Comparison of ENCODE assay signal across 24 mouse cellular contexts in the genomic region with DNA sequence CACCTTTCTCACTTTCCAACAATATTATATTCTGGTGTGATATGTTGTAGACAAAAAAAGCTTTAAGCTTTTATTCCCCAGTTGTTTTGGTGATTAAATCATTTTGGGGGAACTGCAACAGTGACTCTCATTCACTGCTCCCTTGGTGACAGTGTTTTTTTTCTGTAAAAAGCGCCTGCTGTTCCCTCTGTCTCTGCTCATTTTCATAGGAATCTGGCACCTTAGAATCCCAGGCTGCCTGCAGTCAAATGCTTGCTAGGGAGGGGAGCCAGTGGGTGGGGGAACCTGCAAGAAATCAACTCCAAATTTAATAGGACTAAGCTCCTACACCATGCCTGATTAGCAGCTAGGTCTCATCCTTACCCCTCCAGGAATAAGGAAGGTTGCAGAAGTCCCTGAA. TPM values are rescaled to one million over a fixed set of nuclear protein-coding genes. Genes with fewer than 3 reads are reported as not detected.
DNase-seq lines count a peak whose midpoint lies in the region; ATAC-seq and TF ChIP-seq lines count a peak whose summit lies in the region.
"Had no signal": no experiment of that assay in that cellular context is flagged by ENCODE, and none has a peak within 500 bp of the region (broad histone marks: within the 10 kb centered on the region; RNA-seq: fewer than 3 reads in every experiment).

No protein-coding gene starts in this region.

- no peaks in the 10 kb centered on the region for H3K4me1 ChIP-seq in forebrain, embryonic 14.5 days (ENCODE audit: control insufficient read depth, insufficient read depth, low read length)
- no peaks in the 10 kb centered on the region for H3K4me1 ChIP-seq in forebrain, embryonic 12.5 days
- H3K4me1 ChIP-seq: heart, embryonic 12.5 days; hindbrain, embryonic 15.5 days; limb, embryonic 15.5 days; neural tube, embryonic 13.5 days had no signal

- ATAC-seq in forebrain, embryonic 14.5 days = peak; percentile 54; the same call in 1 of the 2 replicates
- no peak for ATAC-seq in forebrain, embryonic 12.5 days (ENCODE audit: low FRiP score)
- ATAC-seq: intestine, embryonic 16.5 days had no signal

- peak; percentile 41 for DNase-seq in forebrain, embryonic 14.5 days (ENCODE audit: low spot score)
- DNase-seq in left cerebral cortex, adult 2 months (ENCODE audit: extremely low spot score in 1 of 2, low spot score in 2 of 2) = peak in 1 of 2 experiments; percentile 20
- DNase-seq in left cerebral cortex, postnatal 4 days = no peak
- peak; percentile 7 to 25 for DNase-seq in layer of hippocampus, postnatal 10 days (ENCODE audit: low spot score in 2 of 2)
- DNase-seq in right cerebral cortex, postnatal 36 days (ENCODE audit: low spot score in 2 of 2) = peak; percentile 21 to 38
- DNase-seq in thymus, postnatal 25 days = no peak
- DNase-seq in spleen, adult 18-20 months = no peak
- DNase-seq: adrenal gland, adult 2 months; cerebellum, adult 11 months; cerebellum, postnatal 25 days; thymus, postnatal 4 days had no signal

- H3K9me3 ChIP-seq in forebrain, embryonic 14.5 days (replicated peaks; ENCODE audit: control insufficient read depth, low read length) = no peaks in the 10 kb centered on the region
- H3K9me3 ChIP-seq in forebrain, embryonic 12.5 days = no peaks in the 10 kb centered on the region
- H3K9me3 ChIP-seq: heart, embryonic 12.5 days; hindbrain, embryonic 15.5 days; limb, embryonic 15.5 days; neural tube, embryonic 13.5 days had no signal

- H3K36me3 ChIP-seq in forebrain, embryonic 14.5 days (ENCODE audit: control insufficient read depth, insufficient read depth, low read length) = no peaks in the 10 kb centered on the region
- no peaks in the 10 kb centered on the region for H3K36me3 ChIP-seq in forebrain, embryonic 12.5 days (replicated peaks)
- H3K36me3 ChIP-seq: heart, embryonic 12.5 days; hindbrain, embryonic 15.5 days; limb, embryonic 15.5 days; neural tube, embryonic 13.5 days had no signal

- no peak overlapping the region for H3K4me3 ChIP-seq in forebrain, embryonic 14.5 days (ENCODE audit: low read depth, low read length)
- H3K4me3 ChIP-seq in forebrain, embryonic 12.5 days (replicated peaks) = no peak overlapping the region
- no peak overlapping the region for H3K4me3 ChIP-seq in left cerebral cortex, adult 2 months
- H3K4me3 ChIP-seq: heart, embryonic 12.5 days; hindbrain, embryonic 15.5 days; limb, embryonic 15.5 days; neural tube, embryonic 13.5 days had no signal

- H3K9ac ChIP-seq in forebrain, embryonic 14.5 days (ENCODE audit: low read length) = no peak overlapping the region
- H3K9ac ChIP-seq in forebrain, embryonic 12.5 days = no peak overlapping the region
- H3K9ac ChIP-seq: heart, embryonic 12.5 days; hindbrain, embryonic 15.5 days; limb, embryonic 15.5 days; neural tube, embryonic 13.5 days had no signal

- intact Hi-C loops in left cerebral cortex, adult 2 months (cut with DNase I) = loop anchor here (2.0 to 10.0 kb wide), 2 partner anchors 168 to 268 kb away; partner anchors contain the start of gene Phka2
- intact Hi-C loops in left cerebral cortex, postnatal 4 days (cut with DNase I) = no loop called here

- H3K27me3 ChIP-seq in forebrain, embryonic 14.5 days (replicated peaks; ENCODE audit: control insufficient read depth, insufficient read depth, low read length) = no peaks in the 10 kb centered on the region
- peaks cover 33% of the 10 kb centered on the region for H3K27me3 ChIP-seq in forebrain, embryonic 12.5 days
- H3K27me3 ChIP-seq: heart, embryonic 12.5 days had no signal

- no peak overlapping the region for H3K4me2 ChIP-seq in forebrain, embryonic 14.5 days (ENCODE audit: low read length)
- no peak overlapping the region for H3K4me2 ChIP-seq in forebrain, embryonic 12.5 days
- H3K4me2 ChIP-seq: heart, embryonic 12.5 days; hindbrain, embryonic 15.5 days; limb, embryonic 15.5 days; neural tube, embryonic 13.5 days had no signal

- WGBS in forebrain, embryonic 14.5 days = 38% methylated on average over 1 of the region's 1 CpGs
- 40% methylated on average over 1 of the region's 1 CpGs for WGBS in forebrain, embryonic 12.5 days

- TF ChIP-seq CTCF in left cerebral cortex, adult 2 months (IDR thresholded peaks at IDR 0.05) = no peak

- H3K27ac ChIP-seq in forebrain, embryonic 14.5 days (ENCODE audit: low read depth, low read length) = no peak overlapping the region; the same call in 1 of the 2 replicates
- no peak overlapping the region for H3K27ac ChIP-seq in forebrain, embryonic 12.5 days
- peak overlapping the region; percentile 61; the same call in 1 of the 2 replicates for H3K27ac ChIP-seq in left cerebral cortex, adult 2 months
- H3K27ac ChIP-seq: hindbrain, embryonic 15.5 days; limb, embryonic 15.5 days; neural tube, embryonic 13.5 days had no signal

RNA-seq across cellular contexts. Expression of gene Rs1, which starts 5.2 kb away (rescaled TPM):
- 0.06 TPM in 1 of 2 replicates, not detected in the other for polyA plus RNA-seq in forebrain, embryonic 14.5 days (2014; fragmentation: Nextera tagmentation; extraction: Ambion mirVana)
- polyA plus RNA-seq in forebrain, embryonic 12.5 days (2016; fragmentation: Nextera tagmentation; extraction: Ambion mirVana) = 0.09 and 0.10 TPM in 2 replicates
- under 1 TPM in 1 of 2 experiments, not detected in 1; 0.34 TPM for total RNA-seq in left cerebral cortex, adult 2 months (2021)
- total RNA-seq in left cerebral cortex, postnatal 4 days (2021) = under 1 TPM in 1 of 2 experiments, not detected in 1; 0.08 TPM
- under 1 TPM in 1 of 2 experiments, not detected in 1; 0.07 TPM for total RNA-seq in layer of hippocampus, postnatal 10 days (2021)
- total RNA-seq: layer of hippocampus, postnatal 14 days; megakaryocyte-erythroid progenitor cell, adult 5-6 weeks; MEL had no signal
- polyA plus RNA-seq: adrenal gland, adult 2 months; gonadal fat pad, adult 2 months; heart, embryonic 12.5 days; intestine, embryonic 16.5 days; kidney, embryonic 16.5 days; liver, embryonic 16.5 days had no signal

RNA-seq across cellular contexts. Expression of gene Ppef1, which starts 37.5 kb away (rescaled TPM):
- polyA plus RNA-seq in forebrain, embryonic 14.5 days (2014; fragmentation: Nextera tagmentation; extraction: Ambion mirVana) = 0.11 and 0.42 TPM in 2 replicates
- polyA plus RNA-seq in forebrain, embryonic 12.5 days (2016; fragmentation: Nextera tagmentation; extraction: Ambion mirVana) = 0.64 and 0.66 TPM in 2 replicates
- total RNA-seq in left cerebral cortex, adult 2 months (2021) = 1 to 10 TPM; 2.0 to 2.6 TPM
- total RNA-seq in left cerebral cortex, postnatal 4 days (2021) = 1 to 10 TPM in 1 of 2 experiments, under 1 TPM in 1; 0.76 to 1.0 TPM
- total RNA-seq in layer of hippocampus, postnatal 10 days (2021) = 1 to 10 TPM; 1.3 to 3.7 TPM
- total RNA-seq: adrenal gland, adult 2 months; heart, postnatal 25 days; megakaryocyte-erythroid progenitor cell, adult 5-6 weeks had no signal
- polyA plus RNA-seq: adrenal gland, adult 2 months; gonadal fat pad, adult 2 months; heart, embryonic 12.5 days; liver, embryonic 16.5 days had no signal

Comparison
In these comparisons a context has a peak if more than half of its experiments do, and no peak if none do; other contexts are left out.
1. DNase-seq: peak in forebrain, embryonic 14.5 days (single experiment), layer of hippocampus, postnatal 10 days (2 of 2) and right cerebral cortex, postnatal 36 days (2 of 2); none in left cerebral cortex, postnatal 4 days (single experiment), thymus, postnatal 25 days (single experiment) and spleen, adult 18-20 months (0 of 2).